Mouse (Mus musculus) G1E (cell line): Measurements from ENCODE around the gene Tex52.

Experiments used
- CTCF ChIP-seq: IDR thresholded peaks from 2 replicates; pipeline ENCODE4 v1.5.1; 2012; ENCODE audit warnings: low read depth, low read length, inconsistent platforms, mixed read lengths
- GATA1 ChIP-seq: IDR thresholded peaks from 2 replicates; pipeline ENCODE4 v1.6.1; 2012; ENCODE audit warnings: borderline replicate concordance, low read length, inconsistent platforms, mixed read lengths
- POLR2AphosphoS5 ChIP-seq: IDR thresholded peaks from 2 replicates; pipeline ENCODE4 v1.6.1; 2012; ENCODE audit warnings: low read depth, low read length, inconsistent platforms; ENCODE audit not compliant: insufficient replicate concordance

DNA sequence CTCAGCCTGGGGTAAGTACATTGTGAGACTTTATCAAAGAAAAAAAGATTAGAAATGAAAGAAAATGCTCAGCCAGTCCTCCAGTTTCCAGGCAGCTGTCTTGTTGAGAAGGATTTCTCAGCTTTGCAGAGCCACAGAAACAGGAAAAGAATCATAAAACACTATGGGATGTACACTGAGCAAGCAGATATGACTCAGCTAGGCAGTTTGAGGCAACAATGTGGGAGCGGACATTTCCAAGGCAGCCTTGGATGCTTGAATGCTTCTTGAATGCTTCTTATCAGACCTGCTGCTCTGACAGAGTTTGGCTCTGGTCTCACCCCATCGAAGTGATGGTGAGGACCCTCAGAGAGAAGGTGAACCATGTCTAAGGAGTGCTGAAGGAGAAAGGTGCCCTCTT is 45.8 kb downstream of the Tex52 start:
- TF ChIP-seq CTCF (no peak), POLR2AphosphoS5 (no peak), GATA1 (no peak)
